Mouse (Mus musculus): ENCODE results near the gene Glb1. TPM values are rescaled to one million over a fixed set of nuclear protein-coding genes. Genes with fewer than 3 reads are reported as not detected.
"Not testable (repeated sequence)": the region's sequence is repeated elsewhere in the genome, so short reads cannot be mapped to it uniquely, and the experiment has no call there.

Gene Glb1
- polyA plus RNA-seq, 1 experiment from 2014 or later = 20.9 TPM

- no peak for ATAC-seq (ENCODE audit: low FRiP score)
- Histone ChIP-seq H3K4me3 (ENCODE audit: low read depth, low read length) (no peak overlapping the region), H3K36me3 (ENCODE audit: control insufficient read depth, insufficient read depth, low read length) (peaks cover 3% of the 10 kb centered on the region; the same call in 1 of the 2 replicates), H3K4me1 (ENCODE audit: control insufficient read depth, insufficient read depth, low read length) (no peaks in the 10 kb centered on the region), H3K27me3 (ENCODE audit: control insufficient read depth, insufficient read depth, low read length) (no peaks in the 10 kb centered on the region), H3K9ac (ENCODE audit: low read length) (no peak overlapping the region), H3K4me2 (no peak overlapping the region), H3K9me3 (ENCODE audit: control insufficient read depth, low read length) (peaks cover 3% of the 10 kb centered on the region; the same call in 1 of the 2 replicates), H3K27ac (ENCODE audit: low read depth, low read length) (no peak overlapping the region)
- 85% methylated on average over 4 of the region's 4 CpGs for WGBS
- no peak for DNase-seq (ENCODE audit: low spot score, missing footprints)
These were observed 105.7 kb downstream of the Glb1 start for GRCm38 (mm10) chr9:114506564-114506963.

GRCm38 (mm10) chr9:114507421-114507820 lies 106.5 kb downstream of the Glb1 start:
- no peaks in the 10 kb centered on the region for H3K4me1 ChIP-seq (ENCODE audit: control insufficient read depth, insufficient read depth, low read length)
- H3K36me3 ChIP-seq (ENCODE audit: control insufficient read depth, insufficient read depth, low read length) = peaks cover 9% of the 10 kb centered on the region
- H3K27ac ChIP-seq (ENCODE audit: low read depth, low read length) = no peak overlapping the region
- ATAC-seq (ENCODE audit: low FRiP score) (no peak), DNase-seq (ENCODE audit: low spot score, missing footprints) (no peak)
- H3K27me3 ChIP-seq (ENCODE audit: control insufficient read depth, insufficient read depth, low read length) = no peaks in the 10 kb centered on the region
- H3K9ac ChIP-seq (ENCODE audit: low read length) = no peak overlapping the region
- H3K4me2 ChIP-seq = no peak overlapping the region
- H3K9me3 ChIP-seq (ENCODE audit: control insufficient read depth, low read length) = peaks cover 8% of the 10 kb centered on the region
- WGBS = 95% methylated on average over 9 of the region's 9 CpGs
- no peak overlapping the region for H3K4me3 ChIP-seq (ENCODE audit: low read depth, low read length)

- H3K9me3 ChIP-seq (ENCODE audit: control insufficient read depth, low read length) = peaks cover 26% of the 10 kb centered on the region
- H3K36me3 ChIP-seq (ENCODE audit: control insufficient read depth, insufficient read depth, low read length) = peaks cover 31% of the 10 kb centered on the region
These were observed 108.9 kb downstream of the Glb1 start for GRCm38 (mm10) chr9:114509785-114510184.

GRCm38 (mm10) chr9:114512831-114513230 lies 112.0 kb downstream of the Glb1 start:
- Histone ChIP-seq H3K9ac (ENCODE audit: low read length) (no peak overlapping the region), H3K27me3 (ENCODE audit: control insufficient read depth, insufficient read depth, low read length) (no peaks in the 10 kb centered on the region), H3K4me2 (no peak overlapping the region), H3K27ac (ENCODE audit: low read depth, low read length) (no peak overlapping the region), H3K36me3 (ENCODE audit: control insufficient read depth, insufficient read depth, low read length) (peaks cover 31% of the 10 kb centered on the region), H3K4me1 (ENCODE audit: control insufficient read depth, insufficient read depth, low read length) (no peaks in the 10 kb centered on the region), H3K9me3 (ENCODE audit: control insufficient read depth, low read length) (peaks cover 26% of the 10 kb centered on the region), H3K4me3 (ENCODE audit: low read depth, low read length) (no peak overlapping the region)
- DNase-seq (ENCODE audit: low spot score, missing footprints) (no peak), ATAC-seq (ENCODE audit: low FRiP score) (no peak)
- WGBS = 96% methylated on average over 21 of the region's 21 CpGs

More at GRCm38 (mm10) chr9:114509785-114510184, 108.9 kb downstream of the Glb1 start:
- no peak for ATAC-seq (ENCODE audit: low FRiP score)
- no peak overlapping the region for H3K9ac ChIP-seq (ENCODE audit: low read length)
- H3K27me3 ChIP-seq (ENCODE audit: control insufficient read depth, insufficient read depth, low read length) = no peaks in the 10 kb centered on the region
- H3K4me1 ChIP-seq (ENCODE audit: control insufficient read depth, insufficient read depth, low read length) = no peaks in the 10 kb centered on the region
- no peak overlapping the region for H3K4me2 ChIP-seq
- no peak overlapping the region for H3K4me3 ChIP-seq (ENCODE audit: low read depth, low read length)
- H3K27ac ChIP-seq (ENCODE audit: low read depth, low read length) = no peak overlapping the region
- WGBS = 95% methylated on average over 9 of the region's 9 CpGs
- no peak for DNase-seq (ENCODE audit: low spot score, missing footprints)

- H3K9ac ChIP-seq (ENCODE audit: low read length) = no peak within 1 kb of the TSS
- no peaks in the 10 kb centered on the region for H3K27me3 ChIP-seq (ENCODE audit: control insufficient read depth, insufficient read depth, low read length)
- no peaks in the 10 kb centered on the region for H3K4me1 ChIP-seq (ENCODE audit: control insufficient read depth, insufficient read depth, low read length)
- peaks cover 31% of the 10 kb centered on the region for H3K36me3 ChIP-seq (ENCODE audit: control insufficient read depth, insufficient read depth, low read length)
- no peak within 1 kb of the TSS for H3K4me3 ChIP-seq (ENCODE audit: low read depth, low read length)
- DNase-seq (ENCODE audit: low spot score, missing footprints) = no peak
- H3K27ac ChIP-seq (ENCODE audit: low read depth, low read length) = no peak within 1 kb of the TSS
- H3K4me2 ChIP-seq = no peak within 1 kb of the TSS
- 91% methylated on average over 11 of the region's 11 CpGs for WGBS
- peaks cover 26% of the 10 kb centered on the region for H3K9me3 ChIP-seq (ENCODE audit: control insufficient read depth, low read length)
- ATAC-seq (ENCODE audit: low FRiP score) = no peak
These were observed 114.5 kb downstream of the Glb1 start, which contains the start of gene C130032M10Rik for GRCm38 (mm10) chr9:114515364-114515763. Gene C130032M10Rik, plus strand, starts transcription at chr9:114515697.

- Histone ChIP-seq H3K36me3 (ENCODE audit: control insufficient read depth, insufficient read depth, low read length) (peaks cover 17% of the 10 kb centered on the region), H3K4me3 (ENCODE audit: low read depth, low read length) (no peak overlapping the region), H3K9me3 (ENCODE audit: control insufficient read depth, low read length) (peaks cover 12% of the 10 kb centered on the region), H3K27me3 (ENCODE audit: control insufficient read depth, insufficient read depth, low read length) (no peaks in the 10 kb centered on the region), H3K27ac (ENCODE audit: low read depth, low read length) (no peak overlapping the region), H3K9ac (ENCODE audit: low read length) (no peak overlapping the region), H3K4me2 (no peak overlapping the region), H3K4me1 (ENCODE audit: control insufficient read depth, insufficient read depth, low read length) (no peaks in the 10 kb centered on the region)
- no peak for ATAC-seq (ENCODE audit: low FRiP score)
- no peak for DNase-seq (ENCODE audit: low spot score, missing footprints)
- WGBS = 86% methylated on average over 13 of the region's 13 CpGs
These were observed 117.1 kb downstream of the Glb1 start for GRCm38 (mm10) chr9:114517924-114518497.

- DNase-seq (ENCODE audit: low spot score, missing footprints) (no peak), ATAC-seq (ENCODE audit: low FRiP score) (no peak)
- H3K27me3 ChIP-seq (ENCODE audit: control insufficient read depth, insufficient read depth, low read length) = no peaks in the 10 kb centered on the region
- H3K9me3 ChIP-seq (ENCODE audit: control insufficient read depth, low read length) = peaks cover 3% of the 10 kb centered on the region
- no peak overlapping the region for H3K4me2 ChIP-seq
- no peak overlapping the region for H3K4me3 ChIP-seq (ENCODE audit: low read depth, low read length)
- no peak overlapping the region for H3K27ac ChIP-seq (ENCODE audit: low read depth, low read length)
- WGBS = 75% methylated on average over 9 of the region's 9 CpGs
- no peak overlapping the region for H3K9ac ChIP-seq (ENCODE audit: low read length)
- no peaks in the 10 kb centered on the region for H3K4me1 ChIP-seq (ENCODE audit: control insufficient read depth, insufficient read depth, low read length)
- peaks cover 7% of the 10 kb centered on the region for H3K36me3 ChIP-seq (ENCODE audit: control insufficient read depth, insufficient read depth, low read length)
These were observed 118.1 kb downstream of the Glb1 start for GRCm38 (mm10) chr9:114518812-114519477.

- WGBS = 82% methylated on average over 4 of the region's 4 CpGs
- not testable (repeated sequence) for H3K36me3 ChIP-seq (ENCODE audit: control insufficient read depth, insufficient read depth, low read length); H3K27me3 ChIP-seq (ENCODE audit: control insufficient read depth, insufficient read depth, low read length)
These were observed 119.7 kb downstream of the Glb1 start for GRCm38 (mm10) chr9:114520529-114520928.

GRCm38 (mm10) chr9:114522041-114522440 lies 121.2 kb downstream of the Glb1 start:
- DNase-seq (ENCODE audit: low spot score, missing footprints) (no peak), ATAC-seq (ENCODE audit: low FRiP score) (no peak)
- peaks cover 2% of the 10 kb centered on the region; the same call in 1 of the 2 replicates for H3K36me3 ChIP-seq (ENCODE audit: control insufficient read depth, insufficient read depth, low read length)
- no peak overlapping the region for H3K9ac ChIP-seq (ENCODE audit: low read length)
- H3K27ac ChIP-seq (ENCODE audit: low read depth, low read length) = no peak overlapping the region
- no peak overlapping the region for H3K4me2 ChIP-seq
- H3K9me3 ChIP-seq (ENCODE audit: control insufficient read depth, low read length) = no peaks in the 10 kb centered on the region
- H3K27me3 ChIP-seq (ENCODE audit: control insufficient read depth, insufficient read depth, low read length) = no peaks in the 10 kb centered on the region
- no peak overlapping the region for H3K4me3 ChIP-seq (ENCODE audit: low read depth, low read length)
- 56% methylated on average over 5 of the region's 5 CpGs for WGBS
- H3K4me1 ChIP-seq (ENCODE audit: control insufficient read depth, insufficient read depth, low read length) = peaks cover 16% of the 10 kb centered on the region

More at GRCm38 (mm10) chr9:114520529-114520928, 119.7 kb downstream of the Glb1 start:
- DNase-seq (ENCODE audit: low spot score, missing footprints); H3K4me2 ChIP-seq; H3K9me3 ChIP-seq (ENCODE audit: control insufficient read depth, low read length); H3K4me1 ChIP-seq (ENCODE audit: control insufficient read depth, insufficient read depth, low read length); H3K4me3 ChIP-seq (ENCODE audit: low read depth, low read length); ATAC-seq (ENCODE audit: low FRiP score); H3K27ac ChIP-seq (ENCODE audit: low read depth, low read length); H3K9ac ChIP-seq (ENCODE audit: low read length): not testable (repeated sequence)

Data from midbrain, embryonic 11.5 days (tissue).